Mouse (Mus musculus): ENCODE results near the gene Gm4836. TPM values are rescaled to one million over a fixed set of nuclear protein-coding genes. Genes with fewer than 3 reads are reported as not detected.
"Not testable (repeated sequence)": the region's sequence is repeated elsewhere in the genome, so short reads cannot be mapped to it uniquely, and the experiment has no call there.

The Gm4836 gene
- not detected for total RNA-seq (2022)

- DNase-seq (ENCODE audit: low spot score in 2 of 2): not testable (repeated sequence)
These were observed at the start of gene Gm4836 for GRCm38 (mm10) chrX:28293532-28293931. TSS of gene Gm4836 (minus strand) at chrX:28293632.
